Mouse (Mus musculus) forebrain, embryonic 10.5 days (tissue): ENCODE data around the gene Suds3. TPM values are rescaled to one million over a fixed set of nuclear protein-coding genes. Genes with fewer than 3 reads are reported as not detected.

Experiments used
- DNase-seq: peaks from one replicate; pipeline ENCODE4 v3.0.0-alpha.2; 2017; ENCODE audit warnings: low spot score; ENCODE audit errors: extremely low spot score
- H3K27ac ChIP-seq: fragments of 300-500 bp; sonication (generic); 2 replicates; pipeline ENCODE4 v1.5.1; 2016; ENCODE audit warnings: mild to moderate bottlenecking
- H3K27me3 ChIP-seq: fragments of 300-500 bp; sonication (generic); 2 replicates; pipeline ENCODE4 v1.6.1; 2016; ENCODE audit warnings: mild to moderate bottlenecking; ENCODE audit not compliant: poor library complexity, severe bottlenecking
- H3K36me3 ChIP-seq: fragments of 300-500 bp; sonication (generic); replicated peaks from 2 replicates; pipeline ENCODE4 v1.6.1; 2016; ENCODE audit warnings: mild to moderate bottlenecking, moderate library complexity
- H3K4me1 ChIP-seq: fragments of 300-500 bp; sonication (generic); 2 replicates; pipeline ENCODE4 v1.6.1; 2016
- H3K4me3 ChIP-seq: fragments of 300-500 bp; sonication (generic); 2 replicates; pipeline ENCODE4 v1.5.1; 2016; ENCODE audit warnings: mild to moderate bottlenecking, moderate library complexity
- H3K9me3 ChIP-seq: fragments of 300-500 bp; sonication (generic); 2 replicates; pipeline ENCODE4 v1.6.1; 2016; ENCODE audit warnings: mild to moderate bottlenecking, moderate library complexity
- WGBS: fragments of 180-500 bp; shearing (Covaris S2); methylation state at CpG from one replicate; pipeline ENCODE4 v1.1.7; 2016; 5-methylcytosine and 5-hydroxymethylcytosine counted together
- polyA plus RNA-seq: library from polyadenylated mRNA; unstranded; fragments of >200 nt; fragmentation: Nextera tagmentation; extraction: Ambion mirVana; gene quantifications from 2 replicates; pipeline ENCODE4 v1.2.1, GENCODE M21; 2016

The Suds3 gene
- polyA plus RNA-seq, 1 experiment from 2014 or later, result 78.5 TPM

GRCm38 (mm10) chr5:117103194-117103929, 12.6 kb downstream of the Suds3 start:
- DNase-seq, result no peak
- no peak overlapping the region for H3K4me3 ChIP-seq
- H3K36me3 ChIP-seq, result peaks cover 100% of the 10 kb centered on the region
- no peaks in the 10 kb centered on the region for H3K27me3 ChIP-seq
- H3K4me1 ChIP-seq, result peaks cover 11% of the 10 kb centered on the region
- H3K9me3 ChIP-seq, result no peaks in the 10 kb centered on the region
- 93% methylated on average over 20 of the region's 20 CpGs for WGBS
- no peak overlapping the region for H3K27ac ChIP-seq

DNA sequence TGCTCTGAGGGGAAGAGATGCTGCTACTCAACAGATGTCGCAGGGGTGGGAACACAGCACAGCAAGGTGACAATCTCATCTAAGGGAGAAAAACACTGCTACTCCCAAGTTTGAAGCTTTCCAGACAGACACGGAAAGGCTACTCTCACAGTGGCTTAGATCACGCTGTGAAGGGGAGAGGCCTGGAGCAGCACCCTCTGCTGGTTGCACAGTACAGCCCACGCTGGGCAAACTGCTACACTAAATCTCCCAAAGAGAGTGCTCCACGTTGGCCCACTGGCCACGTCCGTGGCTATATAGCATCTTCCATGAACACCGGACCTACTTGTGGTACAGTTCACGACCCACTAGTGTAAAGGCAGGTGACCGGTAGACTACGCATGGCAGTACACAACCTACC, 16.2 kb downstream of the Suds3 start:
- Histone ChIP-seq H3K36me3 (peaks cover 92% of the 10 kb centered on the region), H3K4me3 (no peak overlapping the region), H3K9me3 (no peaks in the 10 kb centered on the region), H3K27ac (no peak overlapping the region), H3K4me1 (peaks cover 13% of the 10 kb centered on the region), H3K27me3 (no peaks in the 10 kb centered on the region)
- 91% methylated on average over 11 of the region's 11 CpGs for WGBS
- DNase-seq, result no peak

DNA sequence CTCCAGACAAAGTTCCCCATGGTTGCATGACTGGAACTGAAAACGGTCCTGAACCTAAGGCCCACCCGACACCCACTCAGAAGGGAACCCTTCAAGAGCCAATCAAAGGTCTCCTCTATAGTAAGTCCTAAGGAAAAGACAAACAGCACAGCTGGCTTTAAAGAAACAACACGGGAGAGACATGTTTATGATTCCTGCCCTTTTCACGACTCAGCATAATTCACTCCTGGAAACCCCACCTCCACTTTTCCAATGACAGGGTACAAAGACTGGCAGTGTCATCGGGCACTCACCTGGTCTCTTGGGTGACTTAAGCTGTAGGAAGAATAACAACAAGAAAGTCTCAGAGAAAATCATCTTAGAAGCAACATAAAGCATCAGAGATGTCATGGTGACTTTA, 16.9 kb downstream of the Suds3 start:
- no peak overlapping the region for H3K4me3 ChIP-seq
- peaks cover 13% of the 10 kb centered on the region for H3K4me1 ChIP-seq
- no peaks in the 10 kb centered on the region for H3K27me3 ChIP-seq
- H3K9me3 ChIP-seq, result no peaks in the 10 kb centered on the region
- peaks cover 92% of the 10 kb centered on the region for H3K36me3 ChIP-seq
- peak overlapping the region; percentile 58; the same call in 1 of the 2 replicates for H3K27ac ChIP-seq
- no peak for DNase-seq
- WGBS, result 86% methylated on average over 5 of the region's 5 CpGs

DNA sequence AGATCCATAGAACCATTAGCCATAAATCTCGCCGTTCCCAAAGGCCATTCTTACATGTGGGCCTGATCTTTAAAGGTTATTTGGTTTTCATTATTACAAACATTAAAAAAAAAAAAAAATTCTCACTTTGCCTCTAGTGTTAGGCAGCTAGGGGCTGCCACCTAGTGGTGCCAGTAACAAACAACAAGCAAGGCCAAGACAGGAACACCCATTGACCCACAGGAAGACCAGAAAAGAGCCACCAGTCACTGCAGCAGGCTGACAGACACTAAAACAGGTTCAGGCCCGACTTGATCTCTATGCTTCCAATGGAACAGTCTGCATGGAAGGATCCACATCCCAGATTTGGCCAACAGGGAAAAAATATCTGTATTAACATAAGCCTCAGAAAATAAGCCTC, 19.2 kb downstream of the Suds3 start:
- DNase-seq, result peak; percentile 52
- H3K27ac ChIP-seq, result no peak overlapping the region
- peaks cover 92% of the 10 kb centered on the region for H3K36me3 ChIP-seq

DNA sequence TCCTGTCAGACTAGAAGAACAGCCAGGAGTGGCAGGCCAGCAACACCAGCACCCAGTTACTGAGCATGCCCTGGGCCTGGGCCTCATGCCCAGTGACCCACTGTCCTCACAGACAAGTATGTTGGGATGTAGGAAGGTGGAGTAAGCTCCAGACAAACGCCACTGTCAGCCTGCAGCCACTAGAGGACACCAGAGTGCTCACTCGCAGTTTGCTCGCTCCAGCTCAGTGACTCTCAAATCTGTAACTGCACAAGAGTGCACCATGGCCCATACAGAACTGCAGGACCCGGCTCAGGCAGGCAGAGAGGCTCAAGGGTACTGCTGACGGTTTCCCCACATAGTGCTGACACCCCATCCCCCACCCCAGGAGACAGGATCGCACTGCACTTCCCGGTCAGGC, 21.5 kb downstream of the Suds3 start:
- no peak for DNase-seq
- Histone ChIP-seq H3K9me3 (no peaks in the 10 kb centered on the region), H3K36me3 (peaks cover 81% of the 10 kb centered on the region), H3K4me3 (no peak overlapping the region), H3K4me1 (peaks cover 21% of the 10 kb centered on the region), H3K27me3 (no peaks in the 10 kb centered on the region), H3K27ac (no peak overlapping the region)
- WGBS, result 52% methylated on average over 7 of the region's 7 CpGs

More for the DNA sequence above, 19.2 kb downstream of the Suds3 start:
- peaks cover 13% of the 10 kb centered on the region for H3K4me1 ChIP-seq
- H3K9me3 ChIP-seq, result no peaks in the 10 kb centered on the region
- no peaks in the 10 kb centered on the region for H3K27me3 ChIP-seq
- WGBS, result 59% methylated on average over 3 of the region's 3 CpGs
- H3K4me3 ChIP-seq, result no peak overlapping the region

DNA sequence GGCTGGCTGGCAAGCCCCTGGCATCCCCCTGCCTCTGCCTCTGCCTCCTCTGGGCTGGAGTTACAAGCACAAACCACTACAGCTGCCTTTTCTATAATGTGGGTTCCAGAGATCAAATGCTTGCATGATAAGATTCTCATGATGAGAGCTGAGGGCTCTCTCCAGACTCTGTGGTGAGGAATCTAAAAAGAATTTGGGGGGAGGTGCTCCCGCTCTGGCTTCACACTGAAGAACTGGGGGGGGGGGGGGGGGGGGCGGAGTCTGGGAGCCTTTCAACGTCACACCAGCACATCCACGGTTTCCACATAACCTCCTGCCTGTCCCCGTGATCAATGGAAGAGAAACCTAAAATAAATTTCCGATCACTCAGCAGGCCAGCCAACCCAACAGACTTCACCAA, 26.1 kb downstream of the Suds3 start:
- WGBS, result 31% methylated on average over 6 of the region's 6 CpGs
- DNase-seq, result no peak

DNA sequence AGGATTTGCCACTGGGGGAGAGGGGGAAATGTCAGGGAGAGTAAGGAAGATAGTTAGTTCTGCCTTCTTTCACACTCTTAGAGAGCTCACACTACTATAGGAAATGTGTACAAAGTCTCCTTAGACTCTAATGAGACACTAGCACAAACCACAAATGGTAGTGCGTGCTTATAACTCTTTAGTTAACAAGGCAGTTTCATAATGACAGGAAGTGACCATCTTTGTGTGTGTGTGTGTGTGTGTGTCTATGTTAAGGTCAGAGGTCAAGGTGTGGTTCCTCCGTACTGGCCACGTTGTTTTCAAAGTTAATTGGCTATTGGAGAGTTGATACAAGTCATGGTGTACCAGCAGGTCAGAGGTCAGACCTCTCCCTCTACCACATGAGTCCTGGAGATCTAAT, 26.8 kb downstream of the Suds3 start:
- H3K36me3 ChIP-seq, result peaks cover 36% of the 10 kb centered on the region
- 62% methylated on average over 3 of the region's 3 CpGs for WGBS

More for the DNA sequence above, 26.1 kb downstream of the Suds3 start:
- Histone ChIP-seq H3K27ac (no peak overlapping the region), H3K9me3 (no peaks in the 10 kb centered on the region), H3K4me3 (no peak overlapping the region), H3K4me1 (peaks cover 29% of the 10 kb centered on the region), H3K27me3 (peaks cover 29% of the 10 kb centered on the region), H3K36me3 (peaks cover 42% of the 10 kb centered on the region)

DNA sequence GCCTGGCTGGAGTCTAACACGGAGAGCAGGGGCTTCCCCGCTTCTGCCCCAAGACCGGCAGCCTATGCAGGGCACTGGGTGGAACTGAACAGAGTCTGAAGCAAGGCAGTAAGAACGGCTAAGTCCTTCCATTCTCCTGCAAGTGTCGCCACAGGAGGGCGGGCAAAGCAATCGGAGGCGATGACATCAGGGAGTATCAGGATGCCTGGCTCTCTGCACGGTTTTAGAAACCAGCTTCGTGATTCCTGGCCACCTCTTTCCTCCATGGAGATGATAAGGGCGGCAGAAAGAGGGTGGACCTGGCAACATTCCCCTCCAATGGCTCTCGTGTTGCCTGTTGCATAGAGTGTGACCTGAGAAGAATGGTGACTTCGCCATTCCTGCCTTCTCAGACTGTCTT, 28.2 kb downstream of the Suds3 start:
- peaks cover 29% of the 10 kb centered on the region for H3K4me1 ChIP-seq
- DNase-seq, result peak; percentile 22
- H3K9me3 ChIP-seq, result no peaks in the 10 kb centered on the region
- WGBS, result 5% methylated on average over 13 of the region's 13 CpGs
- H3K36me3 ChIP-seq, result peaks cover 22% of the 10 kb centered on the region
- H3K4me3 ChIP-seq, result peak overlapping the region; percentile 36
- H3K27ac ChIP-seq, result peak overlapping the region; percentile 20; the same call in 1 of the 2 replicates
- H3K27me3 ChIP-seq, result peaks cover 29% of the 10 kb centered on the region

More for the DNA sequence above, 26.8 kb downstream of the Suds3 start:
- DNase-seq, result no peak
- no peak overlapping the region for H3K27ac ChIP-seq
- peaks cover 29% of the 10 kb centered on the region for H3K4me1 ChIP-seq
- H3K4me3 ChIP-seq, result no peak overlapping the region
- H3K9me3 ChIP-seq, result no peaks in the 10 kb centered on the region
- peaks cover 29% of the 10 kb centered on the region for H3K27me3 ChIP-seq

DNA sequence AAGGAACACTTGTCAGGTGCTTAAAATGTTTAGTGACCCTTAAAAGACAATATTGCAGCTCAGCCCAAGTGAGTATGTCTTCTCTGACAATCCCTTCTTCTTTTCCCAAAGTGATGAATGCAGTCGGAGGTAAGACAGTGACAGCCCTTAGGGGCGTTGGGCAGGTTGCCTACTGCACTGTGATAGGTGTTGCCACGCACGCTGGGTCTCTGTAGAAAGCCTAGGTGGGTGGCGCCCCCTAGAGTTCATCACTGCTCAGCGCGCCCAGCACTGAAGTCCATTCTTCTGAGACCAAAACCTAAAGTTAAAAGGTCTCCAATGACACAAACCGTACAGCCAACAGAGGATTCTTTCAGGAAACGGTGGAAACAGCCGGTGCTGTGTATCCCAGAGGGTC, 46.4 kb downstream of the Suds3 start:
- Histone ChIP-seq H3K4me1 (peaks cover 13% of the 10 kb centered on the region), H3K9me3 (peaks cover 4% of the 10 kb centered on the region; the same call in 1 of the 2 replicates), H3K36me3 (no peaks in the 10 kb centered on the region), H3K27me3 (no peaks in the 10 kb centered on the region), H3K27ac (no peak overlapping the region), H3K4me3 (no peak overlapping the region)
- peak; percentile 26 for DNase-seq
- WGBS, result 19% methylated on average over 10 of the region's 10 CpGs

GRCm38 (mm10) chr5:117068808-117069497, 47.0 kb downstream of the Suds3 start:
- H3K9me3 ChIP-seq, result peaks cover 4% of the 10 kb centered on the region; the same call in 1 of the 2 replicates
- 44% methylated on average over 18 of the region's 19 CpGs for WGBS
- H3K27ac ChIP-seq, result no peak overlapping the region

GRCm38 (mm10) chr5:117068181-117068580, 47.7 kb downstream of the Suds3 start:
- no peak overlapping the region for H3K4me3 ChIP-seq
- WGBS, result 80% methylated on average over 13 of the region's 13 CpGs
- H3K36me3 ChIP-seq, result no peaks in the 10 kb centered on the region
- peaks cover 13% of the 10 kb centered on the region for H3K4me1 ChIP-seq
- peaks cover 4% of the 10 kb centered on the region; the same call in 1 of the 2 replicates for H3K9me3 ChIP-seq
- no peak overlapping the region for H3K27ac ChIP-seq
- no peaks in the 10 kb centered on the region for H3K27me3 ChIP-seq
- no peak for DNase-seq

More at GRCm38 (mm10) chr5:117068808-117069497, 47.0 kb downstream of the Suds3 start:
- DNase-seq, result peak; percentile 18
- no peaks in the 10 kb centered on the region for H3K27me3 ChIP-seq
- peaks cover 13% of the 10 kb centered on the region for H3K4me1 ChIP-seq
- H3K4me3 ChIP-seq, result no peak overlapping the region
- H3K36me3 ChIP-seq, result no peaks in the 10 kb centered on the region

GRCm38 (mm10) chr5:117061251-117061650, 54.7 kb downstream of the Suds3 start:
- H3K27ac ChIP-seq, result no peak overlapping the region
- no peaks in the 10 kb centered on the region for H3K9me3 ChIP-seq
- no peaks in the 10 kb centered on the region for H3K27me3 ChIP-seq
- H3K36me3 ChIP-seq, result no peaks in the 10 kb centered on the region
- DNase-seq, result no peak
- WGBS, result 48% methylated on average over 2 of the region's 2 CpGs
- H3K4me3 ChIP-seq, result no peak overlapping the region
- no peaks in the 10 kb centered on the region; the same call in 1 of the 2 replicates for H3K4me1 ChIP-seq
